In the genomic region with DNA sequence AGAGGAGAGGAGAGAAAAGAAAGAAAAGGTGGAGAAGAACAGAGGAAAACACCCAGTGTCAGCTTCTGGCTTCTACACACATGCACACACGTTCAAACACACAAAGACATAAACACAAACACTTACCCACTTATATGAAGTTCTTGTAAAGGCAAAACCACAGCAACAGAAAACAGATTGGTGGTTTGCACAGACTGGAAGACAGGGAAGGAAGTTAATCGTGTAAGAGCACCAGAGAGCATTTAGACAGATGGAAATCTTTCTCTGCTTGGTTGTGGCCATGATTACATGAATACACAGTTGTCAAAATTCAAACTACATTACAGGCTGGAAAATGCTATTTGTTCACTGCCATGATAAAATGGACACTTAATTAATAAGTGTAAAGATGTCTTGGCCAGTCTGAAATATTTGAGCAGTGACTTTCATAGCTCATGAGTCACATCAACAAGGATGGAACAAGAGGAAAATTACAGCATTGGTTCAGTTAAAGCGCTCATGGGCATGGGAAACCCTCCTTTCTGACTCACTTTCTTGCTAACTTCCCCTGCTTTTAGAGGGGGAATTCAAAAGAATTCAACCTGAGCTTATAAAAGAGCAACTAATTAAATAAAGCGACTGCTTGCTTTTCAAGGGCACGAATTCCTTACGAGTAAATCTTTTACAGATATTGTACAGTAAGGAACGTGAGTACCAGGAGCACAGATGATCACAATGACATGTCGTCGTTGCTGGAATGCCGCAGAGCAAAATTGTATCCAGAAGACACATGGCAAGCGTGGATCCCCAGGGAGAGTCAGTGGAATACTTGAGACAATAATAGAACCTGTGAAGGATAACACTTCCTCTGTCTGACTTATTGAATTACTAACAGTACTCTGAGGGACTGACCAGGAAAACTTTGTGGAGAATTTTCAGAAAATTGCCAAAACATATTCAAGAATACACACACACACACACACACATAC, we compare ENCODE assay signal across 21 mouse cellular contexts. TPM values are rescaled to one million over a fixed set of nuclear protein-coding genes. Genes with fewer than 3 reads are reported as not detected.
DNase-seq lines count a peak whose midpoint lies in the region; ATAC-seq and TF ChIP-seq lines count a peak whose summit lies in the region.
"Had no signal": no experiment of that assay in that cellular context is flagged by ENCODE, and none has a peak within 500 bp of the region (broad histone marks: within the 10 kb centered on the region; RNA-seq: fewer than 3 reads in every experiment).

No protein-coding gene starts in this region.

- no peak overlapping the region for H3K27ac ChIP-seq in lung, postnatal 0 days (ENCODE audit: low read length)
- H3K27ac ChIP-seq in embryonic fibroblast, embryonic 13.5 days (ENCODE audit: insufficient read depth, low read length), result peak overlapping the region; percentile 86
- H3K27ac ChIP-seq in intestine, embryonic 15.5 days, result no peak overlapping the region
- H3K27ac ChIP-seq: forebrain, embryonic 13.5 days; hindbrain, embryonic 10.5 days; limb, embryonic 12.5 days; liver, embryonic 13.5 days; midbrain, embryonic 10.5 days; neural tube, embryonic 12.5 days had no signal

- WGBS in lung, postnatal 0 days, result 48% methylated on average over 11 of the region's 11 CpGs
- 64% methylated on average over 11 of the region's 11 CpGs for WGBS in intestine, embryonic 15.5 days

- no peak overlapping the region for H3K4me3 ChIP-seq in lung, postnatal 0 days (ENCODE audit: low read depth, low read length)
- H3K4me3 ChIP-seq in embryonic fibroblast, embryonic 13.5 days (ENCODE audit: insufficient read depth, low read length), result no peak overlapping the region
- no peak overlapping the region for H3K4me3 ChIP-seq in intestine, embryonic 15.5 days (replicated peaks)
- H3K4me3 ChIP-seq: forebrain, embryonic 13.5 days; hindbrain, embryonic 10.5 days; limb, embryonic 12.5 days; liver, embryonic 13.5 days; midbrain, embryonic 10.5 days; neural tube, embryonic 12.5 days had no signal

- H3K27me3 ChIP-seq in lung, postnatal 0 days (replicated peaks; ENCODE audit: insufficient read depth, low read length), result no peaks in the 10 kb centered on the region
- H3K27me3 ChIP-seq in intestine, embryonic 15.5 days (replicated peaks), result no peaks in the 10 kb centered on the region
- H3K27me3 ChIP-seq: forebrain, embryonic 13.5 days; limb, embryonic 12.5 days; liver, embryonic 13.5 days; neural tube, embryonic 12.5 days had no signal

- ATAC-seq in lung, postnatal 0 days, result no peak
- ATAC-seq in intestine, embryonic 15.5 days, result no peak
- ATAC-seq: forebrain, embryonic 13.5 days had no signal

- peak; percentile 13 for DNase-seq in heart, adult 11 months
- no peak for DNase-seq in heart, adult 18-20 months
- peak; percentile 13 for DNase-seq in lung, postnatal 0 days (ENCODE audit: low spot score)
- no peak for DNase-seq in lung, postnatal 14 days
- DNase-seq in spleen, postnatal 36 days (ENCODE audit: low spot score in 2 of 2), result no peak
- DNase-seq in retina, embryonic 14.5 days (ENCODE audit: low spot score), result no peak
- DNase-seq: adrenal gland, postnatal 25 days; B cell, adult 2 months; cerebellum, adult 11 months; cerebellum, postnatal 25 days; gastrocnemius, postnatal 10 days; kidney, adult 18-20 months; liver, embryonic 13.5 days; thymus, postnatal 4 days had no signal

- no peak for TF ChIP-seq EP300 in lung, postnatal 0 days (IDR thresholded peaks at IDR 0.05)

- H3K4me2 ChIP-seq in lung, postnatal 0 days (replicated peaks; ENCODE audit: low read depth, low read length), result no peak overlapping the region
- H3K4me2 ChIP-seq in intestine, embryonic 15.5 days (replicated peaks), result no peak overlapping the region
- H3K4me2 ChIP-seq: forebrain, embryonic 13.5 days; limb, embryonic 12.5 days; liver, embryonic 13.5 days; neural tube, embryonic 12.5 days had no signal

- H3K4me1 ChIP-seq in lung, postnatal 0 days (ENCODE audit: insufficient read depth, low read depth, low read length), result no peaks in the 10 kb centered on the region
- no peaks in the 10 kb centered on the region; the same call in 1 of the 2 replicates for H3K4me1 ChIP-seq in embryonic fibroblast, embryonic 13.5 days (ENCODE audit: control insufficient read depth, insufficient read depth, low read length)
- no peaks in the 10 kb centered on the region for H3K4me1 ChIP-seq in intestine, embryonic 15.5 days (replicated peaks)
- H3K4me1 ChIP-seq: forebrain, embryonic 13.5 days; hindbrain, embryonic 10.5 days; limb, embryonic 12.5 days; neural tube, embryonic 12.5 days had no signal

- H3K9me3 ChIP-seq in lung, postnatal 0 days (ENCODE audit: low read length), result no peaks in the 10 kb centered on the region
- H3K9me3 ChIP-seq in intestine, embryonic 15.5 days, result no peaks in the 10 kb centered on the region
- H3K9me3 ChIP-seq: forebrain, embryonic 13.5 days; limb, embryonic 12.5 days; liver, embryonic 13.5 days; midbrain, embryonic 10.5 days; neural tube, embryonic 12.5 days had no signal

- no peak for TF ChIP-seq POLR2A in embryonic fibroblast, embryonic 13.5 days (IDR thresholded peaks at IDR 0.05; ENCODE audit: low read depth, low read length)

- no peak overlapping the region for H3K9ac ChIP-seq in lung, postnatal 0 days (replicated peaks; ENCODE audit: low read depth)
- no peak overlapping the region for H3K9ac ChIP-seq in intestine, embryonic 15.5 days
- H3K9ac ChIP-seq: forebrain, embryonic 13.5 days; limb, embryonic 12.5 days; liver, embryonic 13.5 days; neural tube, embryonic 12.5 days had no signal

- H3K36me3 ChIP-seq in lung, postnatal 0 days (ENCODE audit: insufficient read depth, low read length), result no peaks in the 10 kb centered on the region
- no peaks in the 10 kb centered on the region for H3K36me3 ChIP-seq in intestine, embryonic 15.5 days
- H3K36me3 ChIP-seq: hindbrain, embryonic 10.5 days; limb, embryonic 12.5 days; liver, embryonic 13.5 days; midbrain, embryonic 10.5 days; neural tube, embryonic 12.5 days had no signal

- no peak for TF ChIP-seq CTCF in lung, postnatal 0 days (IDR thresholded peaks at IDR 0.05)
- TF ChIP-seq CTCF in embryonic fibroblast, embryonic 13.5 days (IDR thresholded peaks at IDR 0.05; ENCODE audit: borderline replicate concordance, insufficient read depth, low read length), result no peak

RNA-seq across cellular contexts. Expression of gene Fam133b, which starts 4.8 kb away (rescaled TPM):
- 10 to 100 TPM; 10.8 to 11.4 TPM for total RNA-seq in heart, adult 18-20 months (2021)
- polyA plus RNA-seq in lung, postnatal 0 days (2015; fragmentation: Nextera tagmentation; extraction: Ambion mirVana), result 21.0 and 22.2 TPM in 2 replicates
- 23.2 and 30.0 TPM in 2 replicates for polyA plus RNA-seq in embryonic fibroblast, embryonic 13.5 days (2011; ENCODE audit: insufficient read length, low read depth, missing spikeins)
- 20.8 and 23.5 TPM in 2 replicates for polyA plus RNA-seq in intestine, embryonic 15.5 days (2015; fragmentation: Nextera tagmentation; extraction: Ambion mirVana)

RNA-seq across cellular contexts. Expression of gene 1700109H08Rik, which starts 32.6 kb away (rescaled TPM):
- total RNA-seq in heart, adult 18-20 months (2021), result 1 to 10 TPM in 1 of 2 experiments, under 1 TPM in 1; 0.74 to 2.2 TPM
- polyA plus RNA-seq in lung, postnatal 0 days (2015; fragmentation: Nextera tagmentation; extraction: Ambion mirVana), result 0.84 and 1.2 TPM in 2 replicates
- polyA plus RNA-seq in embryonic fibroblast, embryonic 13.5 days (2011; ENCODE audit: insufficient read length, low read depth, missing spikeins), result 8.0 and 10.8 TPM in 2 replicates
- 1.6 and 1.7 TPM in 2 replicates for polyA plus RNA-seq in intestine, embryonic 15.5 days (2015; fragmentation: Nextera tagmentation; extraction: Ambion mirVana)

RNA-seq across cellular contexts. Expression of gene Pex1, which starts 57.1 kb away (rescaled TPM):
- 10 to 100 TPM in 1 of 2 experiments, 1 to 10 TPM in 1; 6.2 to 10.9 TPM for total RNA-seq in heart, adult 18-20 months (2021)
- polyA plus RNA-seq in lung, postnatal 0 days (2015; fragmentation: Nextera tagmentation; extraction: Ambion mirVana), result 10.9 TPM in 2 replicates
- 10.5 and 13.1 TPM in 2 replicates for polyA plus RNA-seq in embryonic fibroblast, embryonic 13.5 days (2011; ENCODE audit: insufficient read length, low read depth, missing spikeins)
- polyA plus RNA-seq in intestine, embryonic 15.5 days (2015; fragmentation: Nextera tagmentation; extraction: Ambion mirVana), result 15.5 and 20.2 TPM in 2 replicates

RNA-seq across cellular contexts. Expression of gene Rbm48, which starts 57.6 kb away (rescaled TPM):
- 1 to 10 TPM; 3.8 to 4.1 TPM for total RNA-seq in heart, adult 18-20 months (2021)
- 7.8 and 10.5 TPM in 2 replicates for polyA plus RNA-seq in lung, postnatal 0 days (2015; fragmentation: Nextera tagmentation; extraction: Ambion mirVana)
- 5.9 and 6.6 TPM in 2 replicates for polyA plus RNA-seq in embryonic fibroblast, embryonic 13.5 days (2011; ENCODE audit: insufficient read length, low read depth, missing spikeins)
- polyA plus RNA-seq in intestine, embryonic 15.5 days (2015; fragmentation: Nextera tagmentation; extraction: Ambion mirVana), result 9.3 and 10.8 TPM in 2 replicates

Comparison
In these comparisons a context has a peak if more than half of its experiments do, and no peak if none do; other contexts are left out.
1. DNase-seq: peak in heart, adult 11 months (single experiment) and lung, postnatal 0 days (single experiment); none in heart, adult 18-20 months (0 of 2), lung, postnatal 14 days (single experiment), spleen, postnatal 36 days (0 of 2) and retina, embryonic 14.5 days (single experiment).